Mouse (Mus musculus) heart, postnatal 4 days (tissue): Measurements from ENCODE around the gene Defa20. TPM values are rescaled to one million over a fixed set of nuclear protein-coding genes. Genes with fewer than 3 reads are reported as not detected.
"Not testable (repeated sequence)": the region's sequence is repeated elsewhere in the genome, so short reads cannot be mapped to it uniquely, and the experiment has no call there.

ENCODE experiments used
- DNase-seq: peaks from one replicate; pipeline ENCODE4 v3.0.0; 2021
- total RNA-seq, 2 experiments: library from RNA; stranded (reverse); gene quantifications; 2 replicates each; pipeline ENCODE4 v1.2.3; 2021

The Defa20 gene
- total RNA-seq, result not detected

GRCm38 (mm10) chr8:21508958-21509357 is at the start of gene Defa20:
TSS of gene Defa20 (plus strand) at chr8:21509258.
- not testable (repeated sequence) for DNase-seq

- DNase-seq, result not testable (repeated sequence)
Observed at GRCm38 (mm10) chr8:21528732-21529131, 19.7 kb downstream of the Defa20 start, which contains the start of gene Defa32. TSS of gene Defa32 (plus strand) at chr8:21529032.

Other genes starting within 250 kb of the Defa20 start
- not detected for gene Defa27, start 193.7 kb upstream of the Defa20 start, total RNA-seq
- gene Defa29, start 182.2 kb upstream of the Defa20 start, total RNA-seq, result not detected
- not detected for gene Defa2, start 130.7 kb upstream of the Defa20 start, total RNA-seq
- gene Defa33, start 117.4 kb upstream of the Defa20 start, total RNA-seq, result not detected
- gene Defa36, start 81.8 kb upstream of the Defa20 start, total RNA-seq, result not detected
- gene Gm7849, start 52.7 kb upstream of the Defa20 start, total RNA-seq, result not detected
- gene Defa32, start 19.8 kb downstream of the Defa20 start, total RNA-seq, result not detected
- gene Defa37, start 56.1 kb downstream of the Defa20 start, total RNA-seq, result not detected
- gene Defa28, start 73.7 kb downstream of the Defa20 start, total RNA-seq, result not detected
- gene Gm7861, start 85.2 kb downstream of the Defa20 start, total RNA-seq, result not detected
- gene Defa26, start 108.9 kb downstream of the Defa20 start, total RNA-seq, result not detected
- not detected for gene Defa17, start 146.5 kb downstream of the Defa20 start, total RNA-seq
- not detected for gene Defa34, start 156.5 kb downstream of the Defa20 start, total RNA-seq
- not detected for gene AY761184, start 194.4 kb downstream of the Defa20 start, total RNA-seq
- gene Defa24, start 225.2 kb downstream of the Defa20 start, total RNA-seq, result not detected